In genomic region chr1:60008743-60009142, GRCm38 (mm10) we compare ENCODE assay signal across 26 mouse cellular contexts. TPM values are rescaled to one million over a fixed set of nuclear protein-coding genes. Genes with fewer than 3 reads are reported as not detected.
DNase-seq lines count a peak whose midpoint lies in the region; ATAC-seq and TF ChIP-seq lines count a peak whose summit lies in the region.
"Had no signal": no experiment of that assay in that cellular context is flagged by ENCODE, and none has a peak within 500 bp of the region (broad histone marks: within the 10 kb centered on the region; RNA-seq: fewer than 3 reads in every experiment).

No protein-coding gene starts in this region.

- H3K9ac ChIP-seq in hindbrain, postnatal 0 days (replicated peaks; ENCODE audit: low read length) = no peak overlapping the region
- no peak overlapping the region for H3K9ac ChIP-seq in hindbrain, embryonic 16.5 days (ENCODE audit: low read depth, low read length)
- H3K9ac ChIP-seq in midbrain, postnatal 0 days (replicated peaks; ENCODE audit: low read length, poor library complexity, severe bottlenecking) = no peak overlapping the region
- no peak overlapping the region for H3K9ac ChIP-seq in midbrain, embryonic 15.5 days
- H3K9ac ChIP-seq: limb, embryonic 12.5 days; liver, postnatal 0 days; midbrain, embryonic 13.5 days; neural tube, embryonic 13.5 days had no signal

- no peak overlapping the region for H3K4me2 ChIP-seq in hindbrain, postnatal 0 days (ENCODE audit: low read depth, low read length)
- H3K4me2 ChIP-seq in hindbrain, embryonic 16.5 days (ENCODE audit: low read length) = no peak overlapping the region
- H3K4me2 ChIP-seq in midbrain, postnatal 0 days (ENCODE audit: low read depth, low read length, poor library complexity, severe bottlenecking) = no peak overlapping the region
- H3K4me2 ChIP-seq in midbrain, embryonic 15.5 days = no peak overlapping the region
- H3K4me2 ChIP-seq: heart, embryonic 11.5 days; limb, embryonic 12.5 days; liver, embryonic 11.5 days; midbrain, embryonic 13.5 days; neural tube, embryonic 13.5 days had no signal

- no peak for TF ChIP-seq CTCF in gastrocnemius, adult 2 months (IDR thresholded peaks at IDR 0.05)
- no peak for TF ChIP-seq CTCF in hindbrain, postnatal 0 days (IDR thresholded peaks at IDR 0.05; ENCODE audit: low read depth)
- no peak for TF ChIP-seq CTCF in midbrain, postnatal 0 days (IDR thresholded peaks at IDR 0.05)

- ATAC-seq in hindbrain, postnatal 0 days = no peak
- ATAC-seq in hindbrain, embryonic 16.5 days = no peak
- ATAC-seq in midbrain, postnatal 0 days (ENCODE audit: low FRiP score) = no peak
- ATAC-seq in midbrain, embryonic 15.5 days (replicated peaks) = no peak
- ATAC-seq: liver, postnatal 0 days; midbrain, embryonic 13.5 days; Patski had no signal

- no peak overlapping the region for H3K4me3 ChIP-seq in gastrocnemius, adult 2 months
- H3K4me3 ChIP-seq in hindbrain, postnatal 0 days (ENCODE audit: low read length) = no peak overlapping the region
- no peak overlapping the region for H3K4me3 ChIP-seq in hindbrain, embryonic 16.5 days (ENCODE audit: low read length)
- H3K4me3 ChIP-seq in midbrain, postnatal 0 days (ENCODE audit: low read depth, low read length) = no peak overlapping the region
- H3K4me3 ChIP-seq in midbrain, embryonic 15.5 days = no peak overlapping the region
- H3K4me3 ChIP-seq: forebrain, embryonic 10.5 days; limb, embryonic 12.5 days; megakaryocyte, embryonic 14.5 days; midbrain, embryonic 13.5 days; neural tube, embryonic 13.5 days had no signal

- WGBS in hindbrain, postnatal 0 days = 51% methylated on average over 2 of the region's 2 CpGs
- WGBS in hindbrain, embryonic 16.5 days = 70% methylated on average over 2 of the region's 2 CpGs
- WGBS in midbrain, postnatal 0 days = 89% methylated on average over 2 of the region's 2 CpGs
- WGBS in midbrain, embryonic 15.5 days = 84% methylated on average over 2 of the region's 2 CpGs

- H3K4me1 ChIP-seq in hindbrain, postnatal 0 days (ENCODE audit: insufficient read depth, low read length) = no peaks in the 10 kb centered on the region
- H3K4me1 ChIP-seq in hindbrain, embryonic 16.5 days (ENCODE audit: control insufficient read depth, insufficient read depth, low read depth, low read length) = no peaks in the 10 kb centered on the region
- H3K4me1 ChIP-seq in midbrain, postnatal 0 days (ENCODE audit: insufficient read depth, low read length) = no peaks in the 10 kb centered on the region
- H3K4me1 ChIP-seq in midbrain, embryonic 15.5 days = no peaks in the 10 kb centered on the region
- H3K4me1 ChIP-seq: forebrain, embryonic 10.5 days; limb, embryonic 12.5 days; midbrain, embryonic 13.5 days; neural tube, embryonic 13.5 days had no signal

- H3K9me3 ChIP-seq in hindbrain, postnatal 0 days (ENCODE audit: low read length) = no peaks in the 10 kb centered on the region
- H3K9me3 ChIP-seq in hindbrain, embryonic 16.5 days (ENCODE audit: control insufficient read depth, low read length) = no peaks in the 10 kb centered on the region
- no peaks in the 10 kb centered on the region for H3K9me3 ChIP-seq in midbrain, postnatal 0 days (ENCODE audit: low read length)
- no peaks in the 10 kb centered on the region for H3K9me3 ChIP-seq in midbrain, embryonic 15.5 days
- H3K9me3 ChIP-seq: forebrain, embryonic 10.5 days; G1E; limb, embryonic 12.5 days; megakaryocyte, embryonic 14.5 days; midbrain, embryonic 13.5 days; neural tube, embryonic 13.5 days had no signal

- no peaks in the 10 kb centered on the region for H3K36me3 ChIP-seq in hindbrain, postnatal 0 days (ENCODE audit: insufficient read depth, low read length)
- H3K36me3 ChIP-seq in hindbrain, embryonic 16.5 days (ENCODE audit: control insufficient read depth, insufficient read depth, low read length) = no peaks in the 10 kb centered on the region; the same call in 1 of the 2 replicates
- H3K36me3 ChIP-seq in midbrain, postnatal 0 days (ENCODE audit: insufficient read depth, low read length) = peaks cover 17% of the 10 kb centered on the region
- no peaks in the 10 kb centered on the region for H3K36me3 ChIP-seq in midbrain, embryonic 15.5 days (replicated peaks)
- H3K36me3 ChIP-seq: forebrain, embryonic 10.5 days; limb, embryonic 12.5 days; midbrain, embryonic 13.5 days; neural tube, embryonic 13.5 days had no signal

- H3K27ac ChIP-seq in gastrocnemius, adult 2 months = no peak overlapping the region
- no peak overlapping the region for H3K27ac ChIP-seq in hindbrain, postnatal 0 days
- H3K27ac ChIP-seq in hindbrain, embryonic 16.5 days (ENCODE audit: low read depth, low read length) = no peak overlapping the region
- H3K27ac ChIP-seq in midbrain, postnatal 0 days (ENCODE audit: low read depth, low read length) = no peak overlapping the region
- H3K27ac ChIP-seq in midbrain, embryonic 15.5 days = no peak overlapping the region
- H3K27ac ChIP-seq: forebrain, embryonic 10.5 days; limb, embryonic 12.5 days; midbrain, embryonic 13.5 days; neural tube, embryonic 13.5 days had no signal

- no peaks in the 10 kb centered on the region for H3K27me3 ChIP-seq in hindbrain, postnatal 0 days (ENCODE audit: insufficient read depth, low read length)
- no peaks in the 10 kb centered on the region for H3K27me3 ChIP-seq in hindbrain, embryonic 16.5 days (replicated peaks; ENCODE audit: control insufficient read depth, insufficient read depth, low read length)
- H3K27me3 ChIP-seq in midbrain, postnatal 0 days (ENCODE audit: insufficient read depth, low read length) = no peaks in the 10 kb centered on the region
- no peaks in the 10 kb centered on the region for H3K27me3 ChIP-seq in midbrain, embryonic 15.5 days (replicated peaks)
- H3K27me3 ChIP-seq: CH12.LX; limb, embryonic 12.5 days; megakaryocyte, embryonic 14.5 days; midbrain, embryonic 13.5 days; neural tube, embryonic 13.5 days; Patski had no signal

- intact Hi-C loops in gastrocnemius, adult 2 months (cut with DNase I) = no loop called here

- peak; percentile 38 for DNase-seq in gastrocnemius, adult 2 months
- no peak for DNase-seq in gastrocnemius, adult 8-10 months (ENCODE audit: low spot score in 2 of 2)
- DNase-seq in hindbrain, postnatal 0 days (ENCODE audit: low spot score) = peak; percentile 13
- DNase-seq in midbrain, postnatal 0 days (ENCODE audit: low spot score) = peak; percentile 22
- DNase-seq in kidney, adult 8-10 months = no peak
- DNase-seq: adrenal gland, adult 2 months; B cell, adult 2 months; cerebellum, adult 9-10 months; kidney, adult 11 months; kidney, postnatal 4 days; liver, postnatal 0 days; lung, postnatal 36 days; thymus, adult 18-20 months; thymus, postnatal 36 days had no signal

RNA-seq across cellular contexts. Expression of gene Ica1l, which starts 34.2 kb away (rescaled TPM):
- under 1 TPM; 0.20 to 0.48 TPM for total RNA-seq in gastrocnemius, adult 2 months (2021)
- total RNA-seq in gastrocnemius, adult 8-10 months (2022) = under 1 TPM; 0.17 to 0.46 (median 0.36) TPM
- total RNA-seq in hindbrain, postnatal 0 days (2014; rRNA removed) = 51.7 and 52.0 TPM in 2 replicates
- 56.4 and 61.3 TPM in 2 replicates for polyA plus RNA-seq in hindbrain, postnatal 0 days (2015; fragmentation: Nextera tagmentation; extraction: Ambion mirVana)
- polyA plus RNA-seq in hindbrain, embryonic 16.5 days (2015; fragmentation: Nextera tagmentation; extraction: Ambion mirVana) = 42.1 and 45.1 TPM in 2 replicates
- 63.8 and 76.5 TPM in 2 replicates for total RNA-seq in midbrain, postnatal 0 days (2014; rRNA removed)
- polyA plus RNA-seq in midbrain, postnatal 0 days (2015; fragmentation: Nextera tagmentation; extraction: Ambion mirVana) = 76.6 and 79.4 TPM in 2 replicates
- 44.1 and 44.6 TPM in 2 replicates for polyA plus RNA-seq in midbrain, embryonic 15.5 days (2015; fragmentation: Nextera tagmentation; extraction: Ambion mirVana)

Comparison
In these comparisons a context has a peak if more than half of its experiments do, and no peak if none do; other contexts are left out.
1. DNase-seq: peak in gastrocnemius, adult 2 months (single experiment), hindbrain, postnatal 0 days (single experiment) and midbrain, postnatal 0 days (single experiment); none in gastrocnemius, adult 8-10 months (0 of 2) and kidney, adult 8-10 months (0 of 2).
2. RNA of gene Ica1l, which starts 34.2 kb away (total RNA-seq): 63.8 to 76.5 TPM in midbrain, postnatal 0 days and 51.7 to 52.0 TPM in hindbrain, postnatal 0 days; 0.20 to 0.48 TPM in gastrocnemius, adult 2 months and 0.17 to 0.46 TPM in gastrocnemius, adult 8-10 months; every median in the first group is over 10 times any median in the second.